Mouse (Mus musculus): ENCODE measurements around the gene Ern2. TPM values are rescaled to one million over a fixed set of nuclear protein-coding genes. Genes with fewer than 3 reads are reported as not detected.

Ern2 gene
- polyA plus RNA-seq, 1 experiment: not detected

- TF ChIP-seq E2F4 (IDR thresholded peaks at IDR 0.05; ENCODE audit: insufficient read depth) (no peak), POLR2AphosphoS2 (IDR thresholded peaks at IDR 0.05; ENCODE audit: insufficient read length, low read depth) (no peak), TCF12 (IDR thresholded peaks at IDR 0.05; ENCODE audit: insufficient read depth, poor library complexity, severe bottlenecking) (no peak), MYOD1 (IDR thresholded peaks at IDR 0.05; ENCODE audit: control insufficient read depth in 1 of 3, insufficient read length in 2 of 3, low read depth in 2 of 3) (no peak), TCF3 (IDR thresholded peaks at IDR 0.05; ENCODE audit: insufficient read length, low read depth) (no peak), MAX (IDR thresholded peaks at IDR 0.05; ENCODE audit: low read depth) (no peak), USF1 (IDR thresholded peaks at IDR 0.05; ENCODE audit: low read depth) (no peak), POLR2A (IDR thresholded peaks at IDR 0.05; ENCODE audit: insufficient read length, low read depth) (no peak), SRF (IDR thresholded peaks at IDR 0.05; ENCODE audit: control insufficient read depth, insufficient read length, low read depth) (no peak), MYOG (IDR thresholded peaks at IDR 0.05; ENCODE audit: control insufficient read depth in 1 of 3, insufficient read depth in 1 of 3, insufficient read length in 2 of 3, low read depth in 2 of 3) (no peak), CEBPB (IDR thresholded peaks at IDR 0.05; ENCODE audit: insufficient read depth, poor library complexity, severe bottlenecking) (no peak), REST (IDR thresholded peaks at IDR 0.05; ENCODE audit: insufficient read depth, insufficient read length) (no peak)
- H3K36me3 ChIP-seq (ENCODE audit: control insufficient read depth, insufficient read depth): no peaks in the 10 kb centered on the region
Observed at GRCm38 (mm10) chr7:122191097-122191496, 5.1 kb upstream of the Ern2 start.

GRCm38 (mm10) chr7:122189484-122189883 lies 3.5 kb upstream of the Ern2 start:
- H3ac ChIP-seq (ENCODE audit: control insufficient read depth, insufficient read length): no peak overlapping the region
- H3K4me3 ChIP-seq: no peak overlapping the region
- TF ChIP-seq E2F4 (IDR thresholded peaks at IDR 0.05; ENCODE audit: insufficient read depth): no peak
- no peak for TF ChIP-seq SRF (IDR thresholded peaks at IDR 0.05; ENCODE audit: control insufficient read depth, insufficient read length, low read depth)
- TF ChIP-seq MAX (IDR thresholded peaks at IDR 0.05; ENCODE audit: low read depth): no peak
- no peak for TF ChIP-seq CEBPB (IDR thresholded peaks at IDR 0.05; ENCODE audit: insufficient read depth, poor library complexity, severe bottlenecking)
- no peak for TF ChIP-seq MYOG (IDR thresholded peaks at IDR 0.05; ENCODE audit: control insufficient read depth in 1 of 3, insufficient read depth in 1 of 3, insufficient read length in 2 of 3, low read depth in 2 of 3)
- TF ChIP-seq REST (IDR thresholded peaks at IDR 0.05; ENCODE audit: insufficient read depth, insufficient read length): no peak
- TF ChIP-seq POLR2A (IDR thresholded peaks at IDR 0.05; ENCODE audit: insufficient read length, low read depth): no peak
- TF ChIP-seq USF1 (IDR thresholded peaks at IDR 0.05; ENCODE audit: low read depth): no peak
- TF ChIP-seq MYOD1 (IDR thresholded peaks at IDR 0.05; ENCODE audit: control insufficient read depth in 1 of 3, insufficient read length in 2 of 3, low read depth in 2 of 3): no peak
- no peak for TF ChIP-seq TCF12 (IDR thresholded peaks at IDR 0.05; ENCODE audit: insufficient read depth, poor library complexity, severe bottlenecking)
- TF ChIP-seq POLR2AphosphoS2 (IDR thresholded peaks at IDR 0.05; ENCODE audit: insufficient read length, low read depth): no peak
- no peak for TF ChIP-seq TCF3 (IDR thresholded peaks at IDR 0.05; ENCODE audit: insufficient read length, low read depth)
- no peaks in the 10 kb centered on the region for H3K79me2 ChIP-seq (ENCODE audit: control insufficient read depth, insufficient read depth)
- no peaks in the 10 kb centered on the region for H3K36me3 ChIP-seq (ENCODE audit: control insufficient read depth, insufficient read depth)
- H3K27me3 ChIP-seq (ENCODE audit: control insufficient read depth, insufficient read depth, insufficient read length): peaks cover 2% of the 10 kb centered on the region
- no peak overlapping the region for H3K4me2 ChIP-seq (ENCODE audit: low read depth)

More at GRCm38 (mm10) chr7:122191097-122191496, 5.1 kb upstream of the Ern2 start:
- Histone ChIP-seq H3ac (ENCODE audit: control insufficient read depth, insufficient read length) (no peak overlapping the region), H3K4me2 (ENCODE audit: low read depth) (no peak overlapping the region), H3K79me2 (ENCODE audit: control insufficient read depth, insufficient read depth) (no peaks in the 10 kb centered on the region), H3K27me3 (ENCODE audit: control insufficient read depth, insufficient read depth, insufficient read length) (no peaks in the 10 kb centered on the region), H3K4me3 (no peak overlapping the region)

DNA sequence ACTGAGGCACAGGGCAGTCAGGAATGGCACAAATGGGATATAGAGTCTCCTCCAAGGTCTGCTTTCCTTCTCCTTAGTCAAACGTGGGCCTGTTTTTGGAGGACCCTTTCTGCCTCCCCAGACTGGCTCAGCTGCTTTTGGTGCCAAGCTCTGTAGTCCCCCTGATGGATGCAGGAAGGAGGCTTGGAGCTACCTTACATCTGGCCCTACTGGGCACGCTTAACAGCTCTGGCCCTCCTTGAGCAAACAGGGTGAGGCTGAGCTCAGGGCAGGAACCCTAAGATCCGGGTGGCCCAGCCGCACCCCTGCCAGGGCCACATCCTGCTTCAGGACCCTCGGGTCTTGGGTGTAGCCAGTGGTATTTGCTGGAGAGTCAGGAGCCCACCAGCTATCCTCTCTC lies 1.4 kb downstream of the Ern2 start:
- Histone ChIP-seq H3K79me2 (ENCODE audit: control insufficient read depth, insufficient read depth) (no peaks in the 10 kb centered on the region), H3K36me3 (ENCODE audit: control insufficient read depth, insufficient read depth) (no peaks in the 10 kb centered on the region), H3ac (ENCODE audit: control insufficient read depth, insufficient read length) (no peak overlapping the region), H3K4me3 (no peak overlapping the region), H3K4me2 (ENCODE audit: low read depth) (no peak overlapping the region), H3K27me3 (ENCODE audit: control insufficient read depth, insufficient read depth, insufficient read length) (peaks cover 20% of the 10 kb centered on the region)
- TF ChIP-seq E2F4 (IDR thresholded peaks at IDR 0.05; ENCODE audit: insufficient read depth) (no peak), TCF12 (IDR thresholded peaks at IDR 0.05; ENCODE audit: insufficient read depth, poor library complexity, severe bottlenecking) (no peak), CEBPB (IDR thresholded peaks at IDR 0.05; ENCODE audit: insufficient read depth, poor library complexity, severe bottlenecking) (no peak), POLR2AphosphoS2 (IDR thresholded peaks at IDR 0.05; ENCODE audit: insufficient read length, low read depth) (no peak), USF1 (IDR thresholded peaks at IDR 0.05; ENCODE audit: low read depth) (no peak), REST (IDR thresholded peaks at IDR 0.05; ENCODE audit: insufficient read depth, insufficient read length) (no peak), POLR2A (IDR thresholded peaks at IDR 0.05; ENCODE audit: insufficient read length, low read depth) (no peak), MYOD1 (IDR thresholded peaks at IDR 0.05; ENCODE audit: control insufficient read depth in 1 of 3, insufficient read length in 2 of 3, low read depth in 2 of 3) (no peak), MAX (IDR thresholded peaks at IDR 0.05; ENCODE audit: low read depth) (no peak), MYOG (IDR thresholded peaks at IDR 0.05; ENCODE audit: control insufficient read depth in 1 of 3, insufficient read depth in 1 of 3, insufficient read length in 2 of 3, low read depth in 2 of 3) (no peak), SRF (IDR thresholded peaks at IDR 0.05; ENCODE audit: control insufficient read depth, insufficient read length, low read depth) (no peak)

- Histone ChIP-seq H3K4me3 (no peak overlapping the region), H3K36me3 (ENCODE audit: control insufficient read depth, insufficient read depth) (no peaks in the 10 kb centered on the region), H3K4me2 (ENCODE audit: low read depth) (no peak overlapping the region), H3K79me2 (ENCODE audit: control insufficient read depth, insufficient read depth) (no peaks in the 10 kb centered on the region), H3ac (ENCODE audit: control insufficient read depth, insufficient read length) (no peak overlapping the region), H3K27me3 (ENCODE audit: control insufficient read depth, insufficient read depth, insufficient read length) (peaks cover 25% of the 10 kb centered on the region)
- TF ChIP-seq SRF (IDR thresholded peaks at IDR 0.05; ENCODE audit: control insufficient read depth, insufficient read length, low read depth) (no peak), REST (IDR thresholded peaks at IDR 0.05; ENCODE audit: insufficient read depth, insufficient read length) (no peak), TCF12 (IDR thresholded peaks at IDR 0.05; ENCODE audit: insufficient read depth, poor library complexity, severe bottlenecking) (no peak), MAX (IDR thresholded peaks at IDR 0.05; ENCODE audit: low read depth) (no peak), E2F4 (IDR thresholded peaks at IDR 0.05; ENCODE audit: insufficient read depth) (no peak), USF1 (IDR thresholded peaks at IDR 0.05; ENCODE audit: low read depth) (no peak), CEBPB (IDR thresholded peaks at IDR 0.05; ENCODE audit: insufficient read depth, poor library complexity, severe bottlenecking) (no peak), TCF3 (IDR thresholded peaks at IDR 0.05; ENCODE audit: insufficient read length, low read depth) (no peak), POLR2A (IDR thresholded peaks at IDR 0.05; ENCODE audit: insufficient read length, low read depth) (no peak), MYOG (IDR thresholded peaks at IDR 0.05; ENCODE audit: control insufficient read depth in 1 of 3, insufficient read depth in 1 of 3, insufficient read length in 2 of 3, low read depth in 2 of 3) (no peak), POLR2AphosphoS2 (IDR thresholded peaks at IDR 0.05; ENCODE audit: insufficient read length, low read depth) (no peak), MYOD1 (IDR thresholded peaks at IDR 0.05; ENCODE audit: control insufficient read depth in 1 of 3, insufficient read length in 2 of 3, low read depth in 2 of 3) (no peak)
Observed at GRCm38 (mm10) chr7:122180720-122181119, 5.3 kb downstream of the Ern2 start.

All from myocyte (in vitro differentiated cells).